Mouse (Mus musculus): ENCODE measurements around the gene Mlxip. TPM values are rescaled to one million over a fixed set of nuclear protein-coding genes. Genes with fewer than 3 reads are reported as not detected.

The Mlxip gene
- polyA plus RNA-seq, 1 experiment from 2014 or later, result 14.0 TPM

- Histone ChIP-seq H3K9me3 (replicated peaks) (0 out of 2 replicates have a peak, but pooled peaks cover 4% of the 10 kb centered on the region), H3K4me1 (peaks cover 27% of the 10 kb centered on the region), H3K27ac (no peak overlapping the region), H3K4me3 (peak overlapping the region; percentile 37), H3K9ac (peak overlapping the region; percentile 55), H3K27me3 (no peaks in the 10 kb centered on the region), H3K4me2 (peak overlapping the region; percentile 65), H3K36me3 (ENCODE audit: poor library complexity, severe bottlenecking) (no peaks in the 10 kb centered on the region)
- WGBS, result 3% methylated on average over 16 of the region's 17 CpGs
- ATAC-seq, result no peak
Measured at GRCm38 (mm10) chr5:123390536-123391441, 3.8 kb upstream of the Mlxip start.

GRCm38 (mm10) chr5:123391442-123391809 is 3.2 kb upstream of the Mlxip start:
- H3K4me2 ChIP-seq, result peak overlapping the region; percentile 65
- H3K4me3 ChIP-seq, result peak overlapping the region; percentile 37
- no peaks in the 10 kb centered on the region for H3K36me3 ChIP-seq (ENCODE audit: poor library complexity, severe bottlenecking)
- H3K27me3 ChIP-seq, result no peaks in the 10 kb centered on the region
- H3K9ac ChIP-seq, result peak overlapping the region; percentile 55
- WGBS, result 4% methylated on average over 5 of the region's 5 CpGs
- peak; percentile 52 for ATAC-seq
- no peak overlapping the region for H3K27ac ChIP-seq
- 0 out of 2 replicates have a peak, but pooled peaks cover 4% of the 10 kb centered on the region for H3K9me3 ChIP-seq (replicated peaks)
- peaks cover 33% of the 10 kb centered on the region for H3K4me1 ChIP-seq

GRCm38 (mm10) chr5:123393786-123394302 is 754 bp upstream of the Mlxip start:
- H3K36me3 ChIP-seq (ENCODE audit: poor library complexity, severe bottlenecking), result 0 out of 2 replicates have a peak, but pooled peaks cover 6% of the 10 kb centered on the region
- peak overlapping the region; percentile 93 for H3K4me2 ChIP-seq
- H3K4me1 ChIP-seq, result peaks cover 47% of the 10 kb centered on the region
- peak overlapping the region; percentile 93 for H3K4me3 ChIP-seq
- no peaks in the 10 kb centered on the region for H3K9me3 ChIP-seq (replicated peaks)
- peak overlapping the region; percentile 95 for H3K9ac ChIP-seq
- H3K27me3 ChIP-seq, result no peaks in the 10 kb centered on the region
- peak overlapping the region; percentile 72 for H3K27ac ChIP-seq
- 29% methylated on average over 5 of the region's 5 CpGs for WGBS
- ATAC-seq, result no peak

GRCm38 (mm10) chr5:123394957-123395881 is 621 bp downstream of the Mlxip start:
- Histone ChIP-seq H3K36me3 (ENCODE audit: poor library complexity, severe bottlenecking) (0 out of 2 replicates have a peak, but pooled peaks cover 6% of the 10 kb centered on the region), H3K4me3 (peak overlapping the region; percentile 93), H3K27ac (peak overlapping the region; percentile 72), H3K27me3 (no peaks in the 10 kb centered on the region), H3K9me3 (replicated peaks) (no peaks in the 10 kb centered on the region), H3K4me1 (peaks cover 45% of the 10 kb centered on the region), H3K4me2 (peak overlapping the region; percentile 93), H3K9ac (peak overlapping the region; percentile 95)
- ATAC-seq, result peak; percentile 41
- under 1% methylated on average over 64 of the region's 65 CpGs for WGBS

GRCm38 (mm10) chr5:123396901-123397464 is 2.4 kb downstream of the Mlxip start:
- Histone ChIP-seq H3K9me3 (replicated peaks) (no peaks in the 10 kb centered on the region), H3K4me3 (peak overlapping the region; percentile 93), H3K4me2 (peak overlapping the region; percentile 93), H3K27ac (no peak overlapping the region; the same call in 1 of the 2 replicates), H3K36me3 (ENCODE audit: poor library complexity, severe bottlenecking) (0 out of 2 replicates have a peak, but pooled peaks cover 6% of the 10 kb centered on the region), H3K27me3 (no peaks in the 10 kb centered on the region), H3K4me1 (peaks cover 34% of the 10 kb centered on the region), H3K9ac (peak overlapping the region; percentile 95)
- no peak for ATAC-seq
- WGBS, result 61% methylated on average over 8 of the region's 8 CpGs

- Histone ChIP-seq H3K4me1 (peaks cover 34% of the 10 kb centered on the region), H3K27ac (no peak overlapping the region), H3K4me3 (peak overlapping the region; percentile 4; the same call in 1 of the 2 replicates), H3K9ac (peak overlapping the region; percentile 18; the same call in 1 of the 2 replicates), H3K9me3 (replicated peaks) (no peaks in the 10 kb centered on the region), H3K27me3 (no peaks in the 10 kb centered on the region), H3K36me3 (ENCODE audit: poor library complexity, severe bottlenecking) (0 out of 2 replicates have a peak, but pooled peaks cover 6% of the 10 kb centered on the region), H3K4me2 (peak overlapping the region; percentile 93)
- no peak for ATAC-seq
- 90% methylated on average over 11 of the region's 11 CpGs for WGBS
Measured at GRCm38 (mm10) chr5:123397786-123398185, 3.2 kb downstream of the Mlxip start.

GRCm38 (mm10) chr5:123398856-123399498 is 4.4 kb downstream of the Mlxip start:
- no peak overlapping the region for H3K4me2 ChIP-seq
- H3K9me3 ChIP-seq (replicated peaks), result no peaks in the 10 kb centered on the region
- H3K9ac ChIP-seq, result no peak overlapping the region
- H3K4me3 ChIP-seq, result no peak overlapping the region
- 0 out of 2 replicates have a peak, but pooled peaks cover 6% of the 10 kb centered on the region for H3K36me3 ChIP-seq (ENCODE audit: poor library complexity, severe bottlenecking)
- no peak overlapping the region for H3K27ac ChIP-seq
- no peaks in the 10 kb centered on the region for H3K27me3 ChIP-seq
- peaks cover 31% of the 10 kb centered on the region for H3K4me1 ChIP-seq
- ATAC-seq, result no peak
- WGBS, result 94% methylated on average over 4 of the region's 4 CpGs

- ATAC-seq, result no peak
- WGBS, result 90% methylated on average over 3 of the region's 3 CpGs
- Histone ChIP-seq H3K27me3 (no peaks in the 10 kb centered on the region), H3K9ac (no peak overlapping the region), H3K36me3 (ENCODE audit: poor library complexity, severe bottlenecking) (no peaks in the 10 kb centered on the region), H3K4me1 (peaks cover 5% of the 10 kb centered on the region), H3K4me2 (no peak overlapping the region), H3K27ac (no peak overlapping the region), H3K4me3 (no peak overlapping the region), H3K9me3 (replicated peaks) (no peaks in the 10 kb centered on the region)
Measured at GRCm38 (mm10) chr5:123404480-123404879, 9.9 kb downstream of the Mlxip start.

- WGBS, result 50% methylated on average over 2 of the region's 2 CpGs
- Histone ChIP-seq H3K36me3 (ENCODE audit: poor library complexity, severe bottlenecking) (peaks cover 10% of the 10 kb centered on the region; the same call in 1 of the 2 replicates), H3K27ac (no peak overlapping the region)
Measured at GRCm38 (mm10) chr5:123406952-123407351, 12.4 kb downstream of the Mlxip start.

GRCm38 (mm10) chr5:123408176-123408575 is 13.6 kb downstream of the Mlxip start:
- Histone ChIP-seq H3K4me2 (no peak overlapping the region), H3K9ac (no peak overlapping the region), H3K27me3 (no peaks in the 10 kb centered on the region), H3K4me3 (no peak overlapping the region), H3K4me1 (peaks cover 5% of the 10 kb centered on the region), H3K9me3 (replicated peaks) (no peaks in the 10 kb centered on the region), H3K27ac (no peak overlapping the region), H3K36me3 (ENCODE audit: poor library complexity, severe bottlenecking) (peaks cover 10% of the 10 kb centered on the region; the same call in 1 of the 2 replicates)
- no peak for ATAC-seq
- WGBS, result 55% methylated on average over 3 of the region's 3 CpGs

More at GRCm38 (mm10) chr5:123406952-123407351, 12.4 kb downstream of the Mlxip start:
- ATAC-seq, result no peak
- Histone ChIP-seq H3K4me1 (peaks cover 5% of the 10 kb centered on the region), H3K9ac (no peak overlapping the region), H3K4me3 (no peak overlapping the region), H3K9me3 (replicated peaks) (no peaks in the 10 kb centered on the region), H3K4me2 (no peak overlapping the region), H3K27me3 (no peaks in the 10 kb centered on the region)

GRCm38 (mm10) chr5:123412193-123412592 is 17.6 kb downstream of the Mlxip start:
- H3K27me3 ChIP-seq, result no peaks in the 10 kb centered on the region
- ATAC-seq, result no peak
- no peaks in the 10 kb centered on the region for H3K9me3 ChIP-seq (replicated peaks)
- 92% methylated on average over 4 of the region's 4 CpGs for WGBS
- no peak overlapping the region for H3K27ac ChIP-seq
- H3K9ac ChIP-seq, result no peak overlapping the region
- H3K4me2 ChIP-seq, result no peak overlapping the region
- H3K4me3 ChIP-seq, result no peak overlapping the region
- peaks cover 10% of the 10 kb centered on the region; the same call in 1 of the 2 replicates for H3K36me3 ChIP-seq (ENCODE audit: poor library complexity, severe bottlenecking)
- H3K4me1 ChIP-seq, result peaks cover 18% of the 10 kb centered on the region
